In genomic region chr2:128297821-128298220, GRCm38 (mm10) we compare ENCODE assay signal across 31 mouse cellular contexts.
DNase-seq lines count a peak whose midpoint lies in the region; ATAC-seq and TF ChIP-seq lines count a peak whose summit lies in the region.
"Had no signal": no experiment of that assay in that cellular context is flagged by ENCODE, and none has a peak within 500 bp of the region (broad histone marks: within the 10 kb centered on the region; RNA-seq: fewer than 3 reads in every experiment).

No protein-coding gene starts in this region.

- DNase-seq in forebrain, embryonic 10.5 days (ENCODE audit: extremely low spot score, low spot score), result no peak
- no peak for DNase-seq in forebrain, postnatal 0 days
- peak; percentile 48 for DNase-seq in lung, embryonic 14.5 days
- DNase-seq in lung, adult 2 months, result no peak
- peak; percentile 25 for DNase-seq in yolk sac, embryonic 10.5 days (ENCODE audit: low spot score)
- DNase-seq in thymus, adult 18-20 months, result no peak
- DNase-seq: adrenal gland, adult 2 months; adrenal gland, postnatal 36 days; cerebellum, adult 2 months; cerebellum, postnatal 14 days; gastrocnemius, postnatal 10 days; heart, postnatal 36 days; kidney, adult 18-20 months; kidney, postnatal 36 days; liver; midbrain, embryonic 14.5 days; retina, postnatal 1 day; right cerebral cortex, postnatal 14 days; thymus, postnatal 14 days had no signal

- peaks cover 25% of the 10 kb centered on the region; the same call in 1 of the 2 replicates for H3K4me1 ChIP-seq in forebrain, embryonic 10.5 days
- H3K4me1 ChIP-seq in forebrain, postnatal 0 days (ENCODE audit: insufficient read depth), result no peaks in the 10 kb centered on the region
- H3K4me1 ChIP-seq in lung, embryonic 14.5 days (ENCODE audit: insufficient read depth), result peaks cover 26% of the 10 kb centered on the region
- H3K4me1 ChIP-seq in lung, adult 2 months (ENCODE audit: control insufficient read depth, insufficient read depth, low read length), result peaks cover 6% of the 10 kb centered on the region; the same call in 1 of the 2 replicates
- H3K4me1 ChIP-seq in lung, embryonic 16.5 days (replicated peaks; ENCODE audit: control insufficient read depth, insufficient read depth, low read length), result peaks cover 37% of the 10 kb centered on the region
- H3K4me1 ChIP-seq: forebrain, embryonic 15.5 days; hindbrain, embryonic 13.5 days had no signal

- no peaks in the 10 kb centered on the region for H3K36me3 ChIP-seq in forebrain, embryonic 10.5 days (replicated peaks)
- no peaks in the 10 kb centered on the region for H3K36me3 ChIP-seq in forebrain, postnatal 0 days (ENCODE audit: insufficient read depth)
- no peaks in the 10 kb centered on the region for H3K36me3 ChIP-seq in lung, embryonic 14.5 days (ENCODE audit: insufficient read depth)
- no peaks in the 10 kb centered on the region for H3K36me3 ChIP-seq in lung, embryonic 16.5 days (ENCODE audit: control insufficient read depth, insufficient read depth, low read length)
- H3K36me3 ChIP-seq: embryonic facial prominence, embryonic 12.5 days; forebrain, embryonic 15.5 days; hindbrain, embryonic 13.5 days; kidney, embryonic 15.5 days; stomach, embryonic 15.5 days had no signal

- WGBS in forebrain, embryonic 10.5 days, result 60% methylated on average over 5 of the region's 5 CpGs
- WGBS in forebrain, postnatal 0 days, result 71% methylated on average over 5 of the region's 5 CpGs
- WGBS in lung, embryonic 14.5 days, result 42% methylated on average over 5 of the region's 5 CpGs
- 56% methylated on average over 5 of the region's 5 CpGs for WGBS in lung, adult 2 months
- 43% methylated on average over 5 of the region's 5 CpGs for WGBS in lung, embryonic 16.5 days

- H3K27ac ChIP-seq in forebrain, embryonic 10.5 days, result 0 out of 2 replicates have a peak overlapping the region, but pooled peaks have one; percentile 12
- no peak overlapping the region for H3K27ac ChIP-seq in forebrain, postnatal 0 days (ENCODE audit: low read depth, low read length)
- H3K27ac ChIP-seq in lung, embryonic 14.5 days (ENCODE audit: low read depth), result peak overlapping the region; percentile 19; the same call in 1 of the 2 replicates
- H3K27ac ChIP-seq in lung, embryonic 16.5 days (ENCODE audit: low read length), result peak overlapping the region; percentile 69
- H3K27ac ChIP-seq: embryonic facial prominence, embryonic 12.5 days; forebrain, embryonic 15.5 days; hindbrain, embryonic 13.5 days; layer of hippocampus, adult 2 months; left cerebral cortex, adult 2 months; liver, embryonic 14.5 days; stomach, embryonic 15.5 days had no signal

- no peak overlapping the region for H3K9ac ChIP-seq in forebrain, postnatal 0 days
- H3K9ac ChIP-seq in lung, embryonic 14.5 days, result no peak overlapping the region
- H3K9ac ChIP-seq in lung, embryonic 16.5 days (ENCODE audit: low read length), result no peak overlapping the region
- H3K9ac ChIP-seq: embryonic facial prominence, embryonic 12.5 days; forebrain, embryonic 15.5 days; hindbrain, embryonic 13.5 days; kidney, embryonic 15.5 days; liver, embryonic 14.5 days; stomach, embryonic 15.5 days had no signal

- no peak overlapping the region for H3K4me2 ChIP-seq in forebrain, postnatal 0 days (ENCODE audit: low read depth)
- no peak overlapping the region for H3K4me2 ChIP-seq in lung, embryonic 14.5 days
- H3K4me2 ChIP-seq in lung, embryonic 16.5 days (ENCODE audit: low read depth, low read length), result no peak overlapping the region
- H3K4me2 ChIP-seq: embryonic facial prominence, embryonic 12.5 days; forebrain, embryonic 15.5 days; heart, embryonic 11.5 days; hindbrain, embryonic 13.5 days; kidney, embryonic 15.5 days; stomach, embryonic 15.5 days had no signal

- no peak overlapping the region for H3K4me3 ChIP-seq in forebrain, embryonic 10.5 days
- no peak overlapping the region for H3K4me3 ChIP-seq in forebrain, postnatal 0 days (ENCODE audit: low read depth, low read length)
- no peak overlapping the region for H3K4me3 ChIP-seq in lung, embryonic 14.5 days (ENCODE audit: low read depth, low read length)
- H3K4me3 ChIP-seq in lung, adult 2 months (replicated peaks; ENCODE audit: extremely low read depth, low read depth, low read length), result no peak overlapping the region
- no peak overlapping the region for H3K4me3 ChIP-seq in lung, embryonic 16.5 days (ENCODE audit: low read length)
- H3K4me3 ChIP-seq: embryonic facial prominence, embryonic 12.5 days; forebrain, embryonic 15.5 days; hindbrain, embryonic 13.5 days; kidney, embryonic 15.5 days; layer of hippocampus, adult 2 months; left cerebral cortex, adult 2 months; stomach, embryonic 15.5 days had no signal

- TF ChIP-seq CTCF in forebrain, postnatal 0 days (IDR thresholded peaks at IDR 0.05; ENCODE audit: low read depth), result no peak
- TF ChIP-seq CTCF in lung, embryonic 14.5 days (IDR thresholded peaks at IDR 0.05; ENCODE audit: low read depth), result no peak
- TF ChIP-seq CTCF in lung, adult 2 months (IDR thresholded peaks at IDR 0.05; ENCODE audit: insufficient read depth, low read length), result no peak

- no peak for ATAC-seq in forebrain, postnatal 0 days
- no peak for ATAC-seq in lung, embryonic 14.5 days (ENCODE audit: insufficient read depth)
- peak; percentile 50; the same call in 1 of the 2 replicates for ATAC-seq in lung, embryonic 16.5 days (ENCODE audit: low read depth)
- no peak for ATAC-seq in activated CD4-positive, CD25-positive, alpha-beta regulatory T cell, adult 4 months
- ATAC-seq: CD4-positive, CD25-positive, alpha-beta regulatory T cell, adult 4 months; forebrain, embryonic 15.5 days had no signal

- no peaks in the 10 kb centered on the region for H3K9me3 ChIP-seq in forebrain, embryonic 10.5 days
- no peaks in the 10 kb centered on the region for H3K9me3 ChIP-seq in forebrain, postnatal 0 days (ENCODE audit: low read length)
- H3K9me3 ChIP-seq in lung, embryonic 14.5 days (ENCODE audit: low read depth, low read length), result no peaks in the 10 kb centered on the region
- no peaks in the 10 kb centered on the region for H3K9me3 ChIP-seq in lung, embryonic 16.5 days (ENCODE audit: control insufficient read depth, low read length)
- H3K9me3 ChIP-seq: embryonic facial prominence, embryonic 12.5 days; forebrain, embryonic 15.5 days; hindbrain, embryonic 13.5 days; kidney, embryonic 15.5 days; stomach, embryonic 15.5 days had no signal

- no peak for TF ChIP-seq POLR2A in lung, adult 2 months (IDR thresholded peaks at IDR 0.05; ENCODE audit: borderline replicate concordance, extremely low read depth, low read depth, low read length)

- peaks cover 38% of the 10 kb centered on the region for H3K27me3 ChIP-seq in forebrain, embryonic 10.5 days (ENCODE audit: poor library complexity, severe bottlenecking)
- H3K27me3 ChIP-seq in forebrain, postnatal 0 days (ENCODE audit: insufficient read depth, low read length), result no peaks in the 10 kb centered on the region
- no peaks in the 10 kb centered on the region for H3K27me3 ChIP-seq in lung, embryonic 14.5 days (ENCODE audit: insufficient read depth, low read length)
- no peaks in the 10 kb centered on the region for H3K27me3 ChIP-seq in lung, embryonic 16.5 days (ENCODE audit: control insufficient read depth, insufficient read depth, low read depth, low read length)
- H3K27me3 ChIP-seq: embryonic facial prominence, embryonic 12.5 days; forebrain, embryonic 15.5 days; hindbrain, embryonic 13.5 days; stomach, embryonic 15.5 days had no signal

Comparison
In these comparisons a context has a peak if more than half of its experiments do, and no peak if none do; other contexts are left out.
1. DNase-seq: peak in lung, embryonic 14.5 days (single experiment) and yolk sac, embryonic 10.5 days (single experiment); none in forebrain, embryonic 10.5 days (single experiment), forebrain, postnatal 0 days (single experiment), lung, adult 2 months (single experiment) and thymus, adult 18-20 months (0 of 2).